Mouse (Mus musculus) layer of hippocampus, postnatal 25 days (tissue): ENCODE measurements around the gene Epha4. TPM values are rescaled to one million over a fixed set of nuclear protein-coding genes. Genes with fewer than 3 reads are reported as not detected.

Experiments
- DNase-seq, 2 experiments: peaks; one replicate each; pipeline ENCODE4 v3.0.0; 2022; ENCODE audit warnings: mixed read lengths in 2 of 2, low spot score in 1 of 2; ENCODE audit errors: extremely low spot score in 1 of 2
- microRNA-seq, 2 experiments: library from miRNA; unstranded; fragments of <30 nt; microRNA quantifications; one replicate each; pipeline ENCODE4 v1.2.0; 2021
- total RNA-seq, 2 experiments: library from RNA; stranded (reverse); gene quantifications; 2 replicates each; pipeline ENCODE4 v1.2.3; 2021

Epha4 gene
- total RNA-seq, 2 experiments from 2014 or later = 291 to 351 TPM

GRCm38 (mm10) chr1:77343792-77344191 lies 171.1 kb downstream of the Epha4 start:
- no peak for DNase-seq

- no peak for DNase-seq
Measured at GRCm38 (mm10) chr1:77339701-77340100, 175.2 kb downstream of the Epha4 start.

GRCm38 (mm10) chr1:77338346-77338745 lies 176.5 kb downstream of the Epha4 start:
- DNase-seq = no peak

- DNase-seq = no peak
Measured at GRCm38 (mm10) chr1:77336937-77337336, 178.0 kb downstream of the Epha4 start.

- DNase-seq = no peak
Measured at GRCm38 (mm10) chr1:77318597-77319127, 196.2 kb downstream of the Epha4 start.

Small RNA genes lying within 50 kb of the gene (microRNA-seq; reads per million reads assigned to microRNA genes)
- gene Mir6352 = 0 reads per million in 2 experiments
